Mouse (Mus musculus) left cerebral cortex, adult 8-10 months (tissue): ENCODE data around the gene Zfp40. TPM values are rescaled to one million over a fixed set of nuclear protein-coding genes. Genes with fewer than 3 reads are reported as not detected.
A peak's percentile ranks its signal among the peaks of the same experiment; 100 is the strongest.
"Not testable (repeated sequence)": the region's sequence is repeated elsewhere in the genome, so short reads cannot be mapped to it uniquely, and the experiment has no call there.

Experiments used
- DNase-seq, 2 experiments: peaks; one replicate each; pipeline ENCODE4 v3.0.0; 2022; ENCODE audit warnings: low spot score in 2 of 2
- total RNA-seq, 4 experiments: library from RNA; stranded (reverse); gene quantifications; 2 replicates each; pipeline ENCODE4 v1.2.4; 2022

The Zfp40 gene
- total RNA-seq: 10 to 100 TPM; 18.5 to 23.4 (median 21.4) TPM

DNA sequence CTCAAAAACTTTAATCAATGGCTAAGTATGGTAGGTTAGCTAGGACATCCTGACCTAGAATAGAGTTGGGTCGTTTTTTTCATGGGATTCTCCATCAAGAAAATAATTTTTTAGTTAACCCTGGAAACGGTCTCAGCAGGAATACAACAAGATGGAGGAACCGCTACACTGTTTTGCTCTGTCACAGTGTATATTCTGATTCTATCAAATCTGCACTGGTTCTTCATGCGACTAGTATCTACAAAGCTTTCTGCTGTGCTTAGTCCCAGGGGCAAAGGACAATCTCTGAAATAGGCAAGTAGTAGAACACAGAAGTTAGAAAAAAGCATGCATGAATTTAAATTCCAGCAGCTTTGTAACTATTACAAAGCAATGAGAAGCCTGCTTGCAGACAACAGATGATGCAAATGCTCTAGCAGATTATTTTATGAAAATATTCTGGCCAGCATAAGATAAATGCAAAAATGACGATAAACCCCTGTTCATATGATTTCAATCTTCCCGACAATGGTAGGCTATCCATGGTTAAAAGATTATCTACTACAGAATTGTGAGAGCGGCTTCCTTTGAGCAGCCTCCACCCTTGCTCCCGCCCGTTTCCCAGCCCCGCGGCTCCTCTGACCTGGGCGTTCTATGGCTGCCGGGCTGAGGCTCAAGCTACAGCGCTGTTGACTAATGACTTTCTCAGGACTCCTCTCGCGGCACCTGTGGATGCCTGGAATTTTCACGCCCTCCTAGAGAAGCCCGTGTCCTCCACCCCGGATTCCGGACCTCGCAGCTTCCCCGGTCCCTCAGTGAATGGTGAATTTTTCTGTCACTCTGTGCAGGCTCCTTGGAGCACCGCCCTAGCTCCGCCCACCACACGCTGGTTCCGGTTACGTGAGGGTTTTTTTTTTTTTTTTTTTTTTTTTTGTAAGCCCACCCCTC, at the start of gene Zfp40:
Zfp40 (minus strand) TSS at position 800 of the 927 bp plus-strand sequence.
- peak; percentile 75 to 89 for DNase-seq

DNA sequence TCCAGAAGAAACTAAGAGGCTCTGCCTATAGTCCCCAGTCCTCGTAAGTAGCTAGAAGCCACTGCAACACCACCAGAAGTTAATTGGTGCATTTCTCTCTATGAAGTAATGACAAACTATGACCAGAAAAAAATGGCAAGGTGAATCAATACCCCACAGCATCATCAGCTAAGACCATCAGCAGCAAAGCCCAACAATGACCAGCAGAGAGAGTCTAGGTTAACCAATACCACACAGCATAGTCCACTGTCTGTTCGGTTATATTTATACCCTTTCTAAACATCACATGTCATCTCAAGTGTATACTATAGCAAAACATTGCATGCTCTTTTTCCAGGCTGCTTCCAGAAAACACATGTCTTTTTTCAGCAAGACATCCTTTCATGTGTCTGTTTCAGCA, 25.3 kb upstream of the Zfp40 start:
- DNase-seq: no peak

GRCm38 (mm10) chr17:23199856-23200255, 6.8 kb upstream of the Zfp40 start:
- DNase-seq: not testable (repeated sequence)

DNA sequence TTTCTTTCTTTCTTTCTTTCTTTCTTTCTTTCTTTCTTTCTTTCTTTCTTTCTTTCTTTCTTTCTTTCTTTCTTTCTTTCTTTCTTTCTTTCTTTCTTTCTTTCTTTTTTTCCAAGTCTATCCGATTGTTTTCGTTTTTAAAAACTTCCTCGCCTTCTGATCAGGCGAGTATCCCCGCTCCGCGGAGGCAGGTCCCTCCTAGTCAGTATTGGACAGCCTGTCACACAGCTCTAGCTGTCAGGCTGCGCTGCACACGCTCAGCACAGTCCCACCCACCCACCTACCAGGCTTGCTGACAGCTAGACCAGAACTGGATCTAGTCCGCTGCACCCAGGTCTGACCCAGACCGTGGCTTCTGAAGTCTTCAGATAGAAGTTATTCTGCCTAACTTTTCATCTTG, 389 bp upstream of the Zfp40 start:
- DNase-seq: peak; percentile 16 to 39

DNA sequence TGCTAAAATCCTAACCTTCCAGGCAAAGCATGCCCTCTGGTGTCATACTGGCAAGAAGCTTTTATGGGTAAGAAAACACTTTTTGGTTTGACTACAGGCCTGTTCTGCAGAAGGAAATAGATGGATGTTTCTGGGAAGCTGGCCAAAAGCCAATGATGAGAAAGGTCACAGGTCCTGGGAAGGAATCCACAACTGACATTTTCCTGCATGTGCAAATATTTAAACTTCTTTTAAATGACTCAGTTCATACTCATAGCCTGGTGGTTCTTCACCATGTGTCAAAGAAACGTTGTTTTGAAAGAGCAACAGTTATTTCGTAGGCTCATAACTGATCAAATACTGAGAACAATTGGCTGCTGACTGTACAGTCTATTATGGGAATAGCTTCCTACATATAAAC, 5.4 kb downstream of the Zfp40 start:
- no peak for DNase-seq

Other genes with a start within 250 kb of the Zfp40 start
- gene Vmn2r-ps130, start 132.1 kb downstream of the Zfp40 start, total RNA-seq: not detected
- not detected for gene Vmn2r114, start 119.3 kb upstream of the Zfp40 start, total RNA-seq
- gene Vmn2r115, start 150.5 kb upstream of the Zfp40 start, total RNA-seq: under 1 TPM in 1 of 4 experiments, not detected in 3; 0.02 TPM
- gene Vmn2r116, start 191.4 kb upstream of the Zfp40 start, total RNA-seq: not detected